Mouse (Mus musculus) urinary bladder, adult 2 months (tissue): ENCODE data around the gene Defb23. TPM values are rescaled to one million over a fixed set of nuclear protein-coding genes. Genes with fewer than 3 reads are reported as not detected.

ENCODE experiments used
- DNase-seq: peaks from one replicate; pipeline ENCODE4 v3.0.0; 2022; ENCODE audit warnings: low spot score
- polyA plus RNA-seq: library from polyadenylated mRNA; depleted of rRNA; stranded (reverse); fragments of >200 nt; gene quantifications from 2 replicates; pipeline ENCODE4 v1.2.3, GENCODE M21; 2012; rRNA removed

Defb23 gene
- not detected in 2 replicates for polyA plus RNA-seq

GRCm38 (mm10) chr2:152464570-152465150 is at the start of gene Defb23:
Defb23 (minus strand) TSS chr2:152464620.
- DNase-seq, result no peak

- no peak for DNase-seq
Observed at GRCm38 (mm10) chr2:152511592-152511991, 47.2 kb upstream of the Defb23 start, which contains the start of gene Defb26. Defb26 (minus strand) TSS chr2:152511692.

DNA sequence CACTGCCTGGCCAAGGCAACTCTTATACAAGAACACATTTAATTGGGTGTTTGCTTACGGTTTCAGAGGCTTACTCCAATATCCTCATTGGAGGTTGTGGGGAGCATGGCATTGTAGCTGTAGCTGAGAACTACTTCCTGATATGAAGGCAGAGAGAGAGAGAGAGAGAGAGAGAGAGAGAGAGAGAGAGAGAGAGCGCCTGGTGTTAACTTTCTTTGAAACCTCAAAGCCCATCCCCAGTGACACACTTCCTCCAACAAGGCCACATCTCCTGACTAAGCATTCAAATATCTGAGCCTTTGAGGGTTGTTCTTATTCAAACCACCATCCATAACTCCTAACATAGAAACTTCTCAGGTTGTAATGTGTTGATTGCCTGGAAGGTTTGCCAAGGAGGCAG is 39.5 kb upstream of the Defb23 start:
- no peak for DNase-seq

GRCm38 (mm10) chr2:152500863-152501229 is 36.4 kb upstream of the Defb23 start:
- DNase-seq, result no peak

GRCm38 (mm10) chr2:152500204-152500862 is 35.9 kb upstream of the Defb23 start:
- no peak for DNase-seq

DNA sequence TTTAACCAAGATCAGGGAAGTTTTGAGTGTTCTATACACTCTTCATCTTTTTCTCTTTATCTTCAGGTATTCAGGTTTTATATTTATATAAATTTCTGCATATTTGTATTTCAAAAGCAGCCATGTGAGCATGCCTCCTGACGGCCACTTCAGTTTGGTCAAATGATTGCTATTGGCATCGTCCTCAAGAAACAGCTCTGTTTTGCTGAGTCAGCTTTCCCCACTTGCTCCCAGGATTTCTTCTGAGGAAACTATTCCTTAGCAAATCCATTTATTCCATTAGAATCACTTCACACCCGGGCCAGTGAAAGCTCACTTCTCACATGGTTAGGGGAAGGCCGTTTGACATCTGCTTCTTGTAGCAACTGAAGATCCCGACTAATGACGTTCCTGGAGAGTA is 33.6 kb upstream of the Defb23 start:
- no peak for DNase-seq

DNA sequence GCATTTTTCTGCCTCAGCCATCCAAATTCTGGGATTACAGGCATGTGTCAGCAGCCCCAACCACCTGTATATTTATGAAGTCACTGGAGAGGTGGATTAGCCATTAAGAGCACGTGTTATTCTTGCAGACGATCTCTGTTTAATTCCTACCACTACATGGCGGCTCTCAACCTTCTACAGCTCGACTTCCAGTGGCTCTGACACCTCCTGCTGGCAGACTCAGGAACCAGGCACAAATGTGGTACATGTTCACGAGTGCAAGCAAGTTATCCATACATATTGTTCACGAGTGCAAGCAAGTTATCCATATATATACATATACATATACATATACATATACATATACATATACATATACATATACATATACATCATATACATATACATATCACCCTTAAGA is 28.7 kb upstream of the Defb23 start:
- no peak for DNase-seq

GRCm38 (mm10) chr2:152490038-152490437 is 25.6 kb upstream of the Defb23 start, which contains the start of gene Defb22:
Defb22 (minus strand) TSS chr2:152490138.
- DNase-seq, result no peak

GRCm38 (mm10) chr2:152487024-152487423 is 22.6 kb upstream of the Defb23 start:
- DNase-seq, result no peak

DNA sequence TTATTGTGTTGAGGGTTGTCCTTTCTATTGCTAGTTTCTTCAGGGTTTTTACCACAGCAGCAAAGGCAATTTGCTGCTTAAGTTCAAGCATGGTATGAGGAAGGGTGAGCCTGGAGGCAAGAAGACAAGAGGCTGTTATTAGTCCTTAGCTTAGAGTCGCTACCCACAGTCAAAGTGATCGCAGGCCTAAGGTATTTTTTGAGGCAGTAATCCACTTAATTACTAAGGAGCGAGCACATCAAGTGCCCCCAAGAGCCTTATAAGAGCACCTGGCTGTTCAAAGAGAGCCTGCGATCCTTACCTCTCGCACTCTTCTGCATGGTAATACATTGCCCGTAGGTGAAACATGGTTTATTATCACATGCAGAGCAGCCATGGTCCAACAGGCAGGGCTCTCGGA is 17.3 kb upstream of the Defb23 start:
- DNase-seq, result no peak

- DNase-seq, result no peak
Observed at GRCm38 (mm10) chr2:152480881-152481280, 16.5 kb upstream of the Defb23 start.

GRCm38 (mm10) chr2:152476763-152477162 is 12.3 kb upstream of the Defb23 start, which contains the start of gene Defb20:
Defb20 (plus strand) TSS chr2:152477063.
- no peak for DNase-seq

DNA sequence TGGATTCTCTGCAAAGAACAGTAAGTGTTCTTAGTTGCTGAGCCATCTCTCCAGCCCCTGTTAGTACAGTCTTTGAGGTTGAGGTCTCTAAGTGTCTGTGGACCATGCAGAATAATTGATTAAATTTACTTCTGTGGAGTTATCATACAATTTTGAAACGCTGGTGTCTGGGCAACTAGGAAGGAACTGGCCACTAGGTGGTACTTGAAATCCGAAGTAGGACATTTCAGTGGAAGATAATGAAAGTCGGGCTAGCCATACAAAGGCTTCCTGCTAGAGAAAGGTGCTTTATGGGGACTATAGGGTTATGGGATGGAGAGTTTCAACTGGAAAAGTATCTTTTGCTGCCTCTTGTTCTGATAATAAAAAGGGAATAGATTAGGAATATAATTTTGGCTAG is 8.0 kb upstream of the Defb23 start:
- DNase-seq, result no peak

GRCm38 (mm10) chr2:152470973-152471372 is 6.6 kb upstream of the Defb23 start:
- no peak for DNase-seq

DNA sequence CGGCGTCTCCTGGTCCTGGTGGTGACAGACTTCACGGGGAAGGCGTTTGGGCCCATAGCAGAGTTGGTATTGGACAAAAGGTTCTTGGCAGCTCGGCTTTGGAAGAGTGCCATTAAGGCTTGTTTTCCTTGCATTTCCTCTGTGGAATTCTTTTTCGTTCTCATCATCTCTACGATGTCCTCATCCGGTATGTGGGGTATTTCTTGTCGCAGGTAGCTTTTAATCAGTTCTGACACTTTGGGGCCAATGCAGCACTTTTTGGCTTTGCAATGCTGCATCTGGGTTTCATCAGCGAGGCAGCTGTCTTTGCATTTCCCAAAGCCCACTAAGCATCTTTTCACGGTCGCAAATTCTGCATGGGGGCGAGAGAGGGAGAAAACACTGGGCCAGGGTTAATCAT is 5.2 kb downstream of the Defb23 start:
- DNase-seq, result no peak

- DNase-seq, result no peak
Observed at GRCm38 (mm10) chr2:152452101-152452781, 12.2 kb downstream of the Defb23 start.

DNA sequence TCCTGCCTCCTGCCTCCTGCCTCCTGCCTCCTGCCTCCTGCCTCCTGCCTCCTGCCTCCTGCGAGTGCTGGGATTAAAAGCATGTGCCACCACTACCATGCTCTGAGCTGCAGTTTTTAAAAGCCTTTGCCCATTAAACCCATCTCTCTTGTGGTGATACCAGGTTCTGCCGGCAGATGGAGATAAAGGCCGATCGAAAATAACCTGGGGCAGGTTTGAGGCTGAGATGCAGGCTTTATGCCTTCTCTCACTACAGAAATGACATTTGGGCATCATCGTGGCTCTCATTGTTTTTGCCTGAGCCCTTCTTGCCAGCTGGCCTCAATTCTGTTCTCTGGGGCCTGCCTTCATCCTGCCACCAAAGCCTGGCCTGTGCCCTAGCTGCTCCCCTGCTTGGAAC is 14.2 kb downstream of the Defb23 start:
- DNase-seq, result no peak

- DNase-seq, result no peak
Observed at GRCm38 (mm10) chr2:152447461-152447860, 17.0 kb downstream of the Defb23 start.

GRCm38 (mm10) chr2:152446642-152447041 is 17.8 kb downstream of the Defb23 start:
- DNase-seq, result no peak

DNA sequence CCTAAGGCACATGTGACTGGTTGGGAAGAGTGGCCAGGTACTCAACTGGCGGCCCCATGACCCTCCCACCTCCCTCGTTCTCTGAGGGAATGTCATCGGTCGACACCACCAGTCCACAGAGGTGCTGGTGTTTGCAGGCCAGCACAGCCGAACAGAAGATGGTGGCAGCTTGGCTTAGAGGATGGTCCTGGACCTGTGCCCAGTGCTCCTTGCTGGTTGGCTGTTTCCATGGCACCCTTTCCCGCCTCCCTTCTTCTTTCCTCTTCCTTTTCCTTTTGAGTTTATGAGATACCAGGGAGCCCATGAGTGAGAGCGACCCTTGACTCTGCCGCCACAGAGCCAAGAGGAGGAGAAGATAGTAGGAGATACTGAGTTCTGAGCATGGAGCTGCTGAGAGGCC is 21.1 kb downstream of the Defb23 start:
- DNase-seq, result no peak

- DNase-seq, result no peak
Observed at GRCm38 (mm10) chr2:152442322-152442721, 22.1 kb downstream of the Defb23 start.

- no peak for DNase-seq
Observed at GRCm38 (mm10) chr2:152439833-152440232, 24.6 kb downstream of the Defb23 start.

GRCm38 (mm10) chr2:152438963-152439362 is 25.5 kb downstream of the Defb23 start:
- no peak for DNase-seq
